Comparison of ENCODE assay signal across 8 mouse cellular contexts in genomic region chr1:153749211-153749801, GRCm38 (mm10). TPM values are rescaled to one million over a fixed set of nuclear protein-coding genes. Genes with fewer than 3 reads are reported as not detected.
DNase-seq lines count a peak whose midpoint lies in the region; ATAC-seq and TF ChIP-seq lines count a peak whose summit lies in the region.

Gene Rnasel (plus strand): TSS chr1:153749426.

- H3K4me2 ChIP-seq in heart, embryonic 16.5 days (ENCODE audit: low read depth, low read length), result peak within 1 kb of the TSS; percentile 78
- peak within 1 kb of the TSS; percentile 66 for H3K4me2 ChIP-seq in neural tube, embryonic 14.5 days (ENCODE audit: low read depth, low read length)

- peak; percentile 96 for DNase-seq in ES-CJ7 (ENCODE audit: low read depth, low spot score)
- peak; percentile 78 for DNase-seq in kidney, postnatal 14 days
- peak; percentile 66 for DNase-seq in lung, adult 2 months
- peak; percentile 72 for DNase-seq in thymus, adult 2 months

- H3K4me3 ChIP-seq in bone marrow macrophage, adult 2 months (ENCODE audit: insufficient read depth, low read length), result peak within 1 kb of the TSS; percentile 58
- H3K4me3 ChIP-seq in erythroblast, embryonic 14.5 days (replicated peaks), result peak within 1 kb of the TSS; percentile 65
- peak within 1 kb of the TSS; percentile 64 for H3K4me3 ChIP-seq in heart, embryonic 16.5 days (ENCODE audit: low read length)
- peak within 1 kb of the TSS; percentile 75 for H3K4me3 ChIP-seq in lung, adult 2 months (replicated peaks; ENCODE audit: extremely low read depth, low read depth, low read length)
- H3K4me3 ChIP-seq in neural tube, embryonic 14.5 days (ENCODE audit: low read depth, low read length), result peak within 1 kb of the TSS; percentile 29
- peak within 1 kb of the TSS; percentile 59 for H3K4me3 ChIP-seq in thymus, adult 2 months (ENCODE audit: control insufficient read depth, insufficient read depth, low read length)

- peaks cover 29% of the 10 kb centered on the region for H3K4me1 ChIP-seq in bone marrow macrophage, adult 2 months (ENCODE audit: control insufficient read depth, insufficient read depth, low read length)
- peaks cover 66% of the 10 kb centered on the region for H3K4me1 ChIP-seq in erythroblast, embryonic 14.5 days (ENCODE audit: control insufficient read depth)
- peaks cover 32% of the 10 kb centered on the region for H3K4me1 ChIP-seq in heart, embryonic 16.5 days (ENCODE audit: control insufficient read depth, insufficient read depth, low read length)
- peaks cover 13% of the 10 kb centered on the region; the same call in 1 of the 2 replicates for H3K4me1 ChIP-seq in lung, adult 2 months (ENCODE audit: control insufficient read depth, insufficient read depth, low read length)
- H3K4me1 ChIP-seq in neural tube, embryonic 14.5 days (ENCODE audit: control insufficient read depth, insufficient read depth, low read length), result peaks cover 20% of the 10 kb centered on the region
- peaks cover 35% of the 10 kb centered on the region for H3K4me1 ChIP-seq in thymus, adult 2 months (replicated peaks; ENCODE audit: control insufficient read depth, insufficient read depth, low read length)

- no peak for TF ChIP-seq POLR2A in bone marrow macrophage, adult 2 months (IDR thresholded peaks at IDR 0.05; ENCODE audit: borderline replicate concordance, low read depth, low read length)
- peak; percentile 47; the same call in 1 of the 2 replicates for TF ChIP-seq POLR2A in lung, adult 2 months (IDR thresholded peaks at IDR 0.05; ENCODE audit: borderline replicate concordance, extremely low read depth, low read depth, low read length)
- no peak for TF ChIP-seq POLR2A in thymus, adult 2 months (IDR thresholded peaks at IDR 0.05; ENCODE audit: control insufficient read depth, extremely low read depth, insufficient read depth, low read length, poor library complexity)

- peak; percentile 43 for ATAC-seq in heart, embryonic 16.5 days (replicated peaks; ENCODE audit: extremely low read depth, insufficient read depth, low FRiP score)
- peak; percentile 63 for ATAC-seq in neural tube, embryonic 14.5 days (ENCODE audit: low read depth)

- no peaks in the 10 kb centered on the region; the same call in 1 of the 2 replicates for H3K27me3 ChIP-seq in erythroblast, embryonic 14.5 days (ENCODE audit: control insufficient read depth)
- H3K27me3 ChIP-seq in heart, embryonic 16.5 days (ENCODE audit: control insufficient read depth, insufficient read depth, low read length), result no peaks in the 10 kb centered on the region
- no peaks in the 10 kb centered on the region for H3K27me3 ChIP-seq in neural tube, embryonic 14.5 days (ENCODE audit: control insufficient read depth, insufficient read depth, low read length)
- H3K27me3 ChIP-seq in thymus, adult 2 months (ENCODE audit: control insufficient read depth, insufficient read depth, low read length), result no peaks in the 10 kb centered on the region

- H3K9me3 ChIP-seq in erythroblast, embryonic 14.5 days (ENCODE audit: control insufficient read depth, low read length), result no peaks in the 10 kb centered on the region
- H3K9me3 ChIP-seq in heart, embryonic 16.5 days (replicated peaks; ENCODE audit: control insufficient read depth, low read length), result no peaks in the 10 kb centered on the region
- no peaks in the 10 kb centered on the region for H3K9me3 ChIP-seq in neural tube, embryonic 14.5 days (ENCODE audit: control insufficient read depth, low read length)

- H3K9ac ChIP-seq in heart, embryonic 16.5 days (ENCODE audit: low read length), result peak within 1 kb of the TSS; percentile 83
- H3K9ac ChIP-seq in neural tube, embryonic 14.5 days (replicated peaks; ENCODE audit: low read depth, low read length), result peak within 1 kb of the TSS; percentile 39

- peak within 1 kb of the TSS; percentile 81 for H3K27ac ChIP-seq in bone marrow macrophage, adult 2 months (ENCODE audit: insufficient read depth, low read depth, low read length)
- H3K27ac ChIP-seq in heart, embryonic 16.5 days (ENCODE audit: low read length), result peak within 1 kb of the TSS; percentile 94
- peak within 1 kb of the TSS; percentile 73 for H3K27ac ChIP-seq in neural tube, embryonic 14.5 days (ENCODE audit: low read depth, low read length)
- peak within 1 kb of the TSS; percentile 45; the same call in 1 of the 2 replicates for H3K27ac ChIP-seq in thymus, adult 2 months (ENCODE audit: control insufficient read depth, insufficient read depth, low read length)

- peaks cover 19% of the 10 kb centered on the region for H3K36me3 ChIP-seq in erythroblast, embryonic 14.5 days (ENCODE audit: control insufficient read depth)
- peaks cover 5% of the 10 kb centered on the region; the same call in 1 of the 2 replicates for H3K36me3 ChIP-seq in heart, embryonic 16.5 days (ENCODE audit: control insufficient read depth, insufficient read depth)
- H3K36me3 ChIP-seq in neural tube, embryonic 14.5 days (ENCODE audit: control insufficient read depth, insufficient read depth, low read length), result no peaks in the 10 kb centered on the region
- no peaks in the 10 kb centered on the region for H3K36me3 ChIP-seq in thymus, adult 2 months (ENCODE audit: control insufficient read depth, insufficient read depth, low read length)

- 4% methylated on average over 18 of the region's 18 CpGs for WGBS in heart, embryonic 16.5 days
- 1% methylated on average over 18 of the region's 18 CpGs for WGBS in lung, adult 2 months
- 3% methylated on average over 18 of the region's 18 CpGs for WGBS in neural tube, embryonic 14.5 days
- under 1% methylated on average over 18 of the region's 18 CpGs for WGBS in thymus, adult 2 months

- peak; percentile 26 for TF ChIP-seq CTCF in bone marrow macrophage, adult 2 months (IDR thresholded peaks at IDR 0.05; ENCODE audit: low read depth, low read length)
- TF ChIP-seq CTCF in lung, adult 2 months (IDR thresholded peaks at IDR 0.05; ENCODE audit: insufficient read depth, low read length), result peak; percentile 44
- peak; percentile 43; the same call in 1 of the 2 replicates for TF ChIP-seq CTCF in thymus, adult 2 months (IDR thresholded peaks at IDR 0.05; ENCODE audit: borderline replicate concordance, control insufficient read depth, extremely low read depth, insufficient read depth, low read length, poor library complexity)

RNA-seq across cellular contexts. Expression of gene Rnasel, which starts in this region (rescaled TPM):
- 103 and 119 TPM in 2 replicates for polyA plus RNA-seq in bone marrow macrophage, adult 2 months (2012; ENCODE audit: insufficient read depth, insufficient read length, missing spikeins)
- 0.71 and 1.4 TPM in 2 replicates for polyA plus RNA-seq in erythroblast, embryonic 14.5 days (2012)
- 22.1 and 28.2 TPM in 2 replicates for polyA plus RNA-seq in heart, embryonic 16.5 days (2015; fragmentation: Nextera tagmentation; extraction: Ambion mirVana)
- polyA plus RNA-seq in lung, adult 2 months (2012; rRNA removed), result 4.7 and 10.1 TPM in 2 replicates
- 38.0 and 41.1 TPM in 2 replicates for polyA plus RNA-seq in neural tube, embryonic 14.5 days (2014; fragmentation: Nextera tagmentation; extraction: Ambion mirVana)
- 11.8 and 12.3 TPM in 2 replicates for polyA plus RNA-seq in thymus, adult 2 months (2012; rRNA removed)

Comparison
In these comparisons a context has a peak if more than half of its experiments do, and no peak if none do; other contexts are left out.
1. Peak in every context shown above with its lines: DNase-seq, ATAC-seq, H3K4me3 ChIP-seq and H3K27ac ChIP-seq.